Mouse (Mus musculus) neural tube, embryonic 13.5 days (tissue): Measurements from ENCODE around the gene Uhrf1. TPM values are rescaled to one million over a fixed set of nuclear protein-coding genes. Genes with fewer than 3 reads are reported as not detected.
"Not testable (repeated sequence)": the region's sequence is repeated elsewhere in the genome, so short reads cannot be mapped to it uniquely, and the experiment has no call there.

Source experiments
- ATAC-seq: fragments of 200-750 bp; cut with Nextera tagmentation; 2 replicates; pipeline ENCODE4 v1.8.0; 2017; ENCODE audit warnings: low read depth, mild to moderate bottlenecking, moderate TSS enrichment, moderate library complexity
- H3K27ac ChIP-seq: fragments of 300-500 bp; sonication (generic); replicated peaks from 2 replicates; pipeline ENCODE4 v1.5.1; 2015; ENCODE audit warnings: moderate library complexity, mild to moderate bottlenecking, inconsistent platforms
- H3K27me3 ChIP-seq: fragments of 300-500 bp; sonication (generic); 2 replicates; pipeline ENCODE4 v1.6.1; 2015; ENCODE audit warnings: mild to moderate bottlenecking, inconsistent platforms
- H3K36me3 ChIP-seq: fragments of 300-500 bp; sonication (generic); 2 replicates; pipeline ENCODE4 v1.6.1; 2015; ENCODE audit warnings: mild to moderate bottlenecking, inconsistent platforms
- H3K4me1 ChIP-seq: fragments of 300-500 bp; sonication (generic); replicated peaks from 2 replicates; pipeline ENCODE4 v1.6.1; 2015; ENCODE audit warnings: inconsistent platforms
- H3K4me2 ChIP-seq: fragments of 300-500 bp; sonication (generic); 2 replicates; pipeline ENCODE4 v1.6.1; 2015; ENCODE audit warnings: inconsistent platforms, mild to moderate bottlenecking, moderate library complexity
- H3K4me3 ChIP-seq: fragments of 300-500 bp; sonication (generic); 2 replicates; pipeline ENCODE4 v1.5.1; 2015; ENCODE audit warnings: mild to moderate bottlenecking, inconsistent platforms
- H3K9ac ChIP-seq: fragments of 300-500 bp; sonication (generic); 2 replicates; pipeline ENCODE4 v1.6.1; 2015; ENCODE audit warnings: moderate library complexity, mild to moderate bottlenecking, inconsistent platforms
- H3K9me3 ChIP-seq: fragments of 300-500 bp; sonication (generic); 2 replicates; pipeline ENCODE4 v1.6.1; 2016; ENCODE audit warnings: inconsistent platforms
- WGBS: fragments of 180-500 bp; shearing (Covaris S2); methylation state at CpG from one replicate; pipeline ENCODE4 v1.1.7; 2015; 5-methylcytosine and 5-hydroxymethylcytosine counted together
- polyA plus RNA-seq: library from polyadenylated mRNA; unstranded; fragments of >200 nt; fragmentation: Nextera tagmentation; extraction: Ambion mirVana; gene quantifications from 2 replicates; pipeline ENCODE4 v1.2.1, GENCODE M21; 2015

The Uhrf1 gene
- 20.0 and 27.4 TPM in 2 replicates for polyA plus RNA-seq

DNA sequence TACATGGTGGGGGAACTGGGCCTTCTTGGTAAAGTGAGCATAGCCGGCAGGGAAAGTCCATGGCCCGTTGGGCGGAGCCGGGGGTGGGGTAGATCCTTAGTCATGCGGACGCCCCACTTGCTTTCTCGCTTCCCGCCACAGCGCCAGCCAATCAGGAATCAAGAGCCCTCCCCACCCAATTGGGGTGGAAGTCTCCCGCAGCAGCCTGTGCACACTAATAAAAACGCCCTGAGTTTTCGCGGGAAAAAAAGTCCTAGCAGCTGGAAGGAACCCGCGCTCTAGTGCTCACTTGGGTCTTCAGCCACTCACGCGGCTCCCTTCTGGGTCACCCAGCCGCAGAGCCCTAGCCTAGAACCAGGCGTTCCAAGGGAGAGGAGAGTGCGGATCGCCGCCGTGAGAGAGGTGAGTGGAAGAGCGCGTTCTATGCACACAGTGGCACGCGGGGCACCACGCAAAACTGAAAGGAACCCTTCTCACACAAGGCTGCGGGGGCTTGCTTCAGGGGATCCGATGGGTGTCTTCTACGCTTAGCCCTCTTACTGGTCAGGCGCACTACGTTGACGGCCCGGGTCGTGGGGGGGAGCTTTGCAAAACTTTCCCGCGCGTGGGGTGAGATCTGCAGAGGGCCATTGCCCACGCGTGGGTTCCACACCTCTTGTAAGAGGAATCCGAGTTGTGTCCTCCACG lies at the start of gene Uhrf1:
TSS of gene Uhrf1 (plus strand) at position 162 of the 687 bp plus-strand sequence.
- WGBS: under 1% methylated on average over 43 of the region's 43 CpGs
- Histone ChIP-seq H3K4me3 (peak within 1 kb of the TSS; percentile 74), H3K36me3 (no peaks in the 10 kb centered on the region), H3K9ac (peak within 1 kb of the TSS; percentile 74), H3K4me2 (peak within 1 kb of the TSS; percentile 90), H3K27ac (0 out of 2 replicates have a peak within 1 kb of the TSS, but pooled peaks have one; percentile 13), H3K9me3 (no peaks in the 10 kb centered on the region), H3K27me3 (no peaks in the 10 kb centered on the region; the same call in 1 of the 2 replicates), H3K4me1 (peaks cover 40% of the 10 kb centered on the region)
- peak; percentile 42 for ATAC-seq

DNA sequence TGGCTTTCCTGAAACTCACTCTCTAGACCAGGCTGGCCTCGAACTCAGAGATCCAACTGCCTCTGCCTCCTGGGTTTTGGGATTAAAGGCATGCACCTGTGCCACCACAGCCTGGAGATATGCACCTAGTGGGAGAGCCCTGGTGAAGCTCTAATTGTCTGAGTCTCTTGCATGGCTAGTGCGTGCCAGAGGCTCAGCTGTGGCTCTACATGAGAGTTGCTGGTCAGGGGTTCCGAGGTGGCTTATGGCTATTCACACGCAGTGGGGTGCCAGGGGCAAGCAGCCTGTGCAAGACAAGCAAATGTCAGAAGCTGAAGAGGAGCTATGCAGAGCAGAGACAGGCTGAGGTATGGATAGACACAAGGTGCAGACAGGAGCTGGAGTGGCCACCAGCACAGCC lies 48.4 kb upstream of the Uhrf1 start:
- Histone ChIP-seq H3K9ac (0 out of 2 replicates have a peak overlapping the region, but pooled peaks have one; percentile 41), H3K4me2 (no peak overlapping the region), H3K4me3 (no peak overlapping the region), H3K36me3 (peaks cover 22% of the 10 kb centered on the region), H3K27me3 (no peaks in the 10 kb centered on the region), H3K27ac (peak overlapping the region; percentile 81; the same call in 1 of the 2 replicates), H3K9me3 (no peaks in the 10 kb centered on the region), H3K4me1 (peaks cover 49% of the 10 kb centered on the region)
- no peak for ATAC-seq
- 74% methylated on average over 4 of the region's 4 CpGs for WGBS

DNA sequence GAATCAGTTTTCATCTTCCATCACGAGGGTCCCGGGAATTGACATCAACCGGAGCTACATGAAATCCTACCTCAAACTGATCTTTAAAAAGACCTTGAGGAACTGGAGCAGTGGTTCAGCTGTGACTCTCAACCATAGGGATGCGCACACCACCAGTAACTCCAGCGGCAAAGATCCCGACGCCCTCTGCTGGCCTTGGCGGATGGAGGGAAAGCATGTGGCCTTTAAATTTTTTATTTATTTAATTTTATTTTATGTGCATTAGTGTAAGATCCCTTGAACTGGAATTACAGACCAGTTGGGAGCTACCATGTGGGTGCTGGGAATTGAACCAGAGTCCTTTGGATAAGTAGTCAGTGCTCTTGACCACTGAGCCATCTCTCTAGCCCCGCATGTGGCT lies 47.7 kb upstream of the Uhrf1 start:
- no peak overlapping the region for H3K9ac ChIP-seq
- peak; percentile 17; the same call in 1 of the 2 replicates for ATAC-seq
- peak overlapping the region; percentile 67 for H3K4me3 ChIP-seq
- H3K27me3 ChIP-seq: no peaks in the 10 kb centered on the region
- H3K36me3 ChIP-seq: peaks cover 29% of the 10 kb centered on the region
- H3K4me2 ChIP-seq: peak overlapping the region; percentile 62
- H3K4me1 ChIP-seq: peaks cover 55% of the 10 kb centered on the region
- WGBS: 19% methylated on average over 9 of the region's 9 CpGs
- H3K27ac ChIP-seq: peak overlapping the region; percentile 81
- no peaks in the 10 kb centered on the region for H3K9me3 ChIP-seq

DNA sequence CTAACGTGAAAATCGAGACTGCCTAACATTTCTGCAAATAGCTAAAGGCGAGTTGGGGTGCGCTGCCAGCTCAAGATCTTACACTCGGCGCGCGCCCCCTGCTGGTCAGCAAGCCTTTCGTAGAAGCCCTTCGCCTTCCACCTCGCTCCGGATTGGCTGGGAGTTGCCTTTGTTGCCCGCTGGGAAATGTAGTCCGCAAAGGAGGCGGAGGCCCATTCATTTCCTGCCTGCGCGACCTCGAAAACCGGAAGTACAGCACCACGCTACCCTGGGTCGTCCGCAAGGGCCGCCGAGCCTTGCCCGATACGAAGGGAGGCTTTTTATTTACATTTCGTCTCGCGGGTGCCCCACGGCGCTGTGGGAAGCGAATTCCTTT lies 47.3 kb upstream of the Uhrf1 start:
- peak overlapping the region; percentile 62 for H3K4me2 ChIP-seq
- peak overlapping the region; percentile 67 for H3K4me3 ChIP-seq
- under 1% methylated on average over 32 of the region's 32 CpGs for WGBS
- H3K27ac ChIP-seq: peak overlapping the region; percentile 91
- H3K4me1 ChIP-seq: peaks cover 55% of the 10 kb centered on the region
- no peaks in the 10 kb centered on the region for H3K9me3 ChIP-seq
- peaks cover 33% of the 10 kb centered on the region for H3K36me3 ChIP-seq
- peak overlapping the region; percentile 60 for H3K9ac ChIP-seq
- peak; percentile 94 for ATAC-seq
- no peaks in the 10 kb centered on the region for H3K27me3 ChIP-seq

DNA sequence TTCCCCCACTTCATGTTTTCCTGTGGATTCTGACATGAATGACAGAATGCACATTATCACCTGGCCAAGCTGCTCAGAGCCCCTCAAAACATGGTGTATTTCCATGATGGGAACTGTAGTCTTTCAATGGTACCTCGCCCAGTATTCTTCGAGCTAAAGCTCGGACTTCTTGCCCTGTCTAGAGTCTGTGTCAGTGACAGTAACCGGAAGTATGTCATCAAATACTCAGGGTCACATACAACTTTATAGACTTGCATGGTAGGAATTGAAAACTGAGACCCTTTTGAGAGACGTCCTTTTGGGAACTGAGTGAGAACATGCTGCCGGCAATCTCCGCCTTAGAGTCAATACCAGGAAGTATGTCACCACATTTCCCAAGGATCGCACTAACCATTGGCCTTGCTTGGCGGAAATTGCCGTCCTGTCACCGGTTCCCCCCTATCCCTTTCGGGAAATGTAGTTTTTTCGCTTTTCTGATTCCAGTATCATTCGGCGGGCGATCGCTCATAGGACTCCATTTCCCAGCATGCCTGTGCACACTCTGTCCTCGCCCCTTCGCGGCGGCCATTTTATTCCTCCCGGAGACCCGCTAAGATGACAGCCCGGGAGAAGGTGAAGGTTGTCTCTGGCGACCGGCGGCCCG lies 46.8 kb upstream of the Uhrf1 start, which contains the start of gene Fem1a:
TSS of gene Fem1a (plus strand) at position 572 of the 643 bp plus-strand sequence.
- Histone ChIP-seq H3K27ac (peak within 1 kb of the TSS; percentile 91), H3K27me3 (no peaks in the 10 kb centered on the region), H3K9me3 (no peaks in the 10 kb centered on the region), H3K4me3 (peak within 1 kb of the TSS; percentile 67), H3K4me2 (peak within 1 kb of the TSS; percentile 99), H3K9ac (peak within 1 kb of the TSS; percentile 81), H3K36me3 (peaks cover 38% of the 10 kb centered on the region), H3K4me1 (peaks cover 55% of the 10 kb centered on the region)
- peak; percentile 92 for ATAC-seq
- WGBS: under 1% methylated on average over 28 of the region's 28 CpGs

DNA sequence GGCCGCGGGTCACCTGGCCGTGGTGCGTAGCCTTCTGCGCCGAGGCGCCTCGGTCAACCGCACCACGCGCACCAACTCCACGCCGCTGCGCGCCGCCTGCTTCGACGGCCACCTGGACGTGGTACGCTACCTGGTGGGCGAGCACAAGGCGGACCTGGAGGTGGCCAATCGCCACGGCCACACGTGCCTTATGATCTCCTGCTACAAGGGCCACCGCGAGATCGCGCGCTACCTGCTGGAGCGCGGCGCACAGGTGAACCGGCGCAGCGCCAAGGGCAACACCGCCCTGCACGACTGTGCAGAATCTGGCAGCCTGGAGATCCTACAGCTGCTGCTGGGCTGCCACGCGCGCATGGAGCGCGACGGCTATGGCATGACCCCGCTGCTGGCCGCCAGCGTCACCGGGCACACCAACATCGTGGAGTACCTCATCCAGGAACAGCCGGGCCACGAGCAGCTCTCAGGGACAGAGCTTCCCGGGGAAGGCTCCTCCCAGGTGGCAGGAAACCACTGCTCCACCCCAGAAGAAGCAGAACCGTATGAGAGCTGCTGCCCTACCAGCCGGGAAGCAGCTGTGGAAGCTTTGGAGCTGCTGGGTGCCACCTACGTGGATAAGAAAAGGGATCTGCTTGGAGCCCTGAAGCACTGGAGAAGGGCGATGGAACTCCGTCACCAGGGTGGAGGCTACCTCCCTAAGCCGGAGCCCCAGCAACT lies 45.8 kb upstream of the Uhrf1 start:
- Histone ChIP-seq H3K4me1 (peaks cover 63% of the 10 kb centered on the region), H3K36me3 (peaks cover 48% of the 10 kb centered on the region), H3K4me2 (peak overlapping the region; percentile 99), H3K27me3 (no peaks in the 10 kb centered on the region), H3K27ac (peak overlapping the region; percentile 87), H3K9ac (peak overlapping the region; percentile 81), H3K9me3 (no peaks in the 10 kb centered on the region), H3K4me3 (peak overlapping the region; percentile 67)
- no peak for ATAC-seq
- 13% methylated on average over 48 of the region's 58 CpGs for WGBS

DNA sequence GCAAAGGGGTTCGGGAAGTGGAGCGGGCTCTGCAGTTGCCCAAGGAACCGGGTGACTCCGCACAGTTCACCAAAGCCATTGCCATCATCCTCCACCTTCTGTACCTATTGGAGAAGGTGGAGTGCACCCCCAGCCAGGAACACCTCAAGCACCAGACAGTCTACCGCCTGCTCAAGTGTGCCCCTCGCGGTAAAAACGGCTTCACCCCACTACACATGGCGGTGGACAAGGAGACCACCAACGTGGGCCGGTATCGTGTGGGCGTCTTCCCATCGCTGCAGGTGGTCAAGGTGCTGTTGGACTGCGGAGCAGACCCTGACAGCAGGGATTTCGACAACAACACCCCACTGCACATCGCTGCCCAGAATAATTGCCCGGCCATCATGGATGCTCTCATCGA lies 44.9 kb upstream of the Uhrf1 start:
- 96% methylated on average over 19 of the region's 19 CpGs for WGBS
- Histone ChIP-seq H3K36me3 (peaks cover 57% of the 10 kb centered on the region), H3K4me1 (peaks cover 72% of the 10 kb centered on the region), H3K4me2 (peak overlapping the region; percentile 99), H3K4me3 (peak overlapping the region; percentile 67; the same call in 1 of the 2 replicates)
- ATAC-seq, H3K9me3 ChIP-seq, H3K27me3 ChIP-seq, H3K27ac ChIP-seq, H3K9ac ChIP-seq: not testable (repeated sequence)

DNA sequence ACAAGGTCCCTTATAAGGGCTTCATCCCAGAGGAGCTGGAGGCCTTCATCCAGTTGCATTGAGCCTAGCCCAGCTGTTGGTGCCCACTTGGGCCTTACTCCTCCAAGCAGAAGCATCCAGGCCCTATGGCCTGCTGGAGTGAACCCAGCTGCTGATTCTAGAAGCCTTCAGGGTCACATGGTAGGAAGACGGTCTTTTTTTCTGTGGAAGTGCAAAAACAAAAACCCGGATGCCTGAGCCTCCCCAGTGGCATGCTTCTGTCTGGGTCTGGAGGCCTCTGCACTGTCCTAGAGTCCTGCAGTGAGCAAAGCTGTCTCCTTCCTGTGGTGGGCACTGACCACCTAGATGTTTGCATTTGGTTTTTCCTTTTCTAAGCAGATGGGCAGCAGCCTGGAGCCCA lies 44.3 kb upstream of the Uhrf1 start:
- WGBS: 78% methylated on average over 2 of the region's 2 CpGs
- not testable (repeated sequence) for H3K9me3 ChIP-seq, H3K27ac ChIP-seq, ATAC-seq, H3K27me3 ChIP-seq
- peaks cover 59% of the 10 kb centered on the region for H3K36me3 ChIP-seq
- peak overlapping the region; percentile 99 for H3K4me2 ChIP-seq
- H3K9ac ChIP-seq: peak overlapping the region; percentile 47; the same call in 1 of the 2 replicates
- H3K4me3 ChIP-seq: 0 out of 2 replicates have a peak overlapping the region, but pooled peaks have one; percentile 67
- H3K4me1 ChIP-seq: peaks cover 72% of the 10 kb centered on the region

DNA sequence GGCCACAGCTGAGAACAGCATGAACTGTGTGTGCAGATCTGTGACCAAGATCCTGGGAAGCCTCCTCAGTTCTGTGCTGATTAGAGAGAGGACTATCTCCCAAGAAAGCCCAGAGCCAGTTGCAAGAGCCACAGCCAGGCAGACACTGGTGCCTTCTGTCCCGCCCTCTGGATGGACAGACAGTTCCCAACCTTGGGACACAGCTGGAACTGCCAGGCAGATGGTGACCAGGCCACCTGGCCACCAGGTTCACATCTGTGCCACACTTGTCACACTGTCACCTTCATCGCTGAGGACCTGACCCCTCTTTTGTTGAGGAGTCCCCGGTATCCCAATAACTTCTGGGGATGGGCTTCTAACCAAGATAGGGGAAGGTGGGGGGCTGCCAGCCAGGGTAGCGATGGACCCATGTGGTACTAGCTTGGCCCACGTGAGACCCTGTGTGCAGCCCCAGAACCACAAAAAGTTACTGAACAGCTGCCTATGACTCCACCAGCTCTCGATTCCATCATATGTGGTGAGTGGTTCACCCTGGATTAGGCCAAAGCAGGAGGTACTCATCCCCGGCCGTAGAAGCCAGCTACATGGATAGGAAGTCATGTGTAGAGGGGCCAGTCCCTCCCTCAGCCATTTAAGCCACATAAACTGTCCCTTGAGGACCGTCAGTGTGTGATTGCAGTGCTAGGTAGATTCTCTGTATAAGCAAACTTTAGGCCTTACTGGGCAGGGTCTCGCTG lies 43.7 kb upstream of the Uhrf1 start:
- H3K36me3 ChIP-seq: peaks cover 59% of the 10 kb centered on the region
- no peak for ATAC-seq
- no peak overlapping the region for H3K27ac ChIP-seq
- no peaks in the 10 kb centered on the region for H3K27me3 ChIP-seq
- peak overlapping the region; percentile 52; the same call in 1 of the 2 replicates for H3K9ac ChIP-seq
- H3K4me3 ChIP-seq: 0 out of 2 replicates have a peak overlapping the region, but pooled peaks have one; percentile 67
- no peaks in the 10 kb centered on the region for H3K9me3 ChIP-seq
- H3K4me1 ChIP-seq: peaks cover 72% of the 10 kb centered on the region
- WGBS: 90% methylated on average over 10 of the region's 10 CpGs
- peak overlapping the region; percentile 99 for H3K4me2 ChIP-seq

DNA sequence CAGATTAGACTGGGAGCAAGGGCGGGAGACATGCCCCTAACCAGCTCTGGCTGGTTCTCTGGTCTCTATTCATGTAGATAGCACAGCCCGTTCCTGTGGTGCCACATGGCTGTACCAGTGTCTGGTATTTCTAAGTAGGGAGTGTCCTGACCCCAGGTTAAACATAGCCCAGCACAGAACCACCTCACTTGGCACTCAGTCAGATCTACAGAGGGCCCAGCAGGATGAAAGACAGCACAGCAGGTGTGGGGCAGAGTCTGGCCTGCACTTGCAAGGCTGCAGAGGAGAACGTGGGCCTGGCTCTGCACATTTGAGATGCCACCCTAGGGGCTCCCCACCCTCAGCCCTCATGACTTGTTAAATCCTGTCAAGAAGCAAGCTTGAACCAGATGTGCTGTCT lies 42.0 kb upstream of the Uhrf1 start:
- 78% methylated on average over 3 of the region's 3 CpGs for WGBS
- peaks cover 61% of the 10 kb centered on the region for H3K4me1 ChIP-seq
- peak overlapping the region; percentile 4; the same call in 1 of the 2 replicates for H3K4me2 ChIP-seq

DNA sequence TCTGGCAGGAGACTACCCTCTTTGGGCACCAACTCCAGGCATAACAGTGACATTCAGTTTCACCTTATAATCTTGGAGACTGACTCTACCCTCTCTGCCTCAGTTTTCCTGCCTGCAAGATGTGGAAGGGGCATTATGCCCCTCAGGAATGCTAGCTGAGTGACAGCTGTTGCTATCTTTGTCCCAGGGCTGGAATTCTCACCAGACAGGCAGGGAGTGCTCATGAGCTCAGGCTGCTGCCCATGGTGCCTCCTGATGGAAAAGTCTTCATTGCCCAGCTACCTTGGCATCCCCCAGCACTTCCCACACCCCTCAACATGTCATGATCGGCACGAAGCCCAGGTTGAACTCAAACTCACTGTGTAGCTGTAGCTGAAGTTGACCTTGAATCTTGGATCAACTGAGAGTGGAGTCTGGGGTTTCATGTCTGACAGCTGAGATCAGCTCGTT lies 40.5 kb upstream of the Uhrf1 start:
- no peak for ATAC-seq
- 87% methylated on average over 3 of the region's 3 CpGs for WGBS
- H3K9me3 ChIP-seq: no peaks in the 10 kb centered on the region
- H3K36me3 ChIP-seq: peaks cover 73% of the 10 kb centered on the region
- H3K4me1 ChIP-seq: peaks cover 56% of the 10 kb centered on the region
- no peak overlapping the region for H3K27ac ChIP-seq
- no peaks in the 10 kb centered on the region for H3K27me3 ChIP-seq
- 0 out of 2 replicates have a peak overlapping the region, but pooled peaks have one; percentile 17 for H3K9ac ChIP-seq
- H3K4me2 ChIP-seq: no peak overlapping the region
- no peak overlapping the region for H3K4me3 ChIP-seq

More for the DNA sequence above, 42.0 kb upstream of the Uhrf1 start:
- no peak overlapping the region for H3K27ac ChIP-seq
- no peak for ATAC-seq
- 0 out of 2 replicates have a peak overlapping the region, but pooled peaks have one; percentile 12 for H3K9ac ChIP-seq
- no peaks in the 10 kb centered on the region for H3K27me3 ChIP-seq
- H3K9me3 ChIP-seq: no peaks in the 10 kb centered on the region
- H3K36me3 ChIP-seq: peaks cover 71% of the 10 kb centered on the region
- H3K4me3 ChIP-seq: no peak overlapping the region
